Mouse (Mus musculus): ENCODE data around the gene Arap2. TPM values are rescaled to one million over a fixed set of nuclear protein-coding genes. Genes with fewer than 3 reads are reported as not detected.

Gene Arap2
- polyA plus RNA-seq, 1 experiment = 2.2 TPM

GRCm38 (mm10) chr5:62653924-62654323 is 112.0 kb downstream of the Arap2 start:
- Histone ChIP-seq H3K4me3 (ENCODE audit: insufficient read depth, low read length) (no peak overlapping the region), H3K27ac (ENCODE audit: insufficient read depth, low read depth, low read length) (no peak overlapping the region), H3K4me1 (ENCODE audit: control insufficient read depth, insufficient read depth, low read length) (no peaks in the 10 kb centered on the region)
- TF ChIP-seq CTCF (IDR thresholded peaks at IDR 0.05; ENCODE audit: low read depth, low read length) = no peak
- no peak for TF ChIP-seq POLR2A (IDR thresholded peaks at IDR 0.05; ENCODE audit: borderline replicate concordance, low read depth, low read length)

GRCm38 (mm10) chr5:62642330-62642729 is 123.6 kb downstream of the Arap2 start:
- Histone ChIP-seq H3K27ac (ENCODE audit: insufficient read depth, low read depth, low read length) (no peak overlapping the region), H3K4me1 (ENCODE audit: control insufficient read depth, insufficient read depth, low read length) (no peaks in the 10 kb centered on the region), H3K4me3 (ENCODE audit: insufficient read depth, low read length) (no peak overlapping the region)
- TF ChIP-seq CTCF (IDR thresholded peaks at IDR 0.05; ENCODE audit: low read depth, low read length) (no peak), POLR2A (IDR thresholded peaks at IDR 0.05; ENCODE audit: borderline replicate concordance, low read depth, low read length) (no peak)

- Histone ChIP-seq H3K4me3 (ENCODE audit: insufficient read depth, low read length) (no peak overlapping the region), H3K27ac (ENCODE audit: insufficient read depth, low read depth, low read length) (no peak overlapping the region), H3K4me1 (ENCODE audit: control insufficient read depth, insufficient read depth, low read length) (no peaks in the 10 kb centered on the region)
- no peak for TF ChIP-seq CTCF (IDR thresholded peaks at IDR 0.05; ENCODE audit: low read depth, low read length)
Observed at GRCm38 (mm10) chr5:62640501-62640900, 125.5 kb downstream of the Arap2 start.

- Histone ChIP-seq H3K4me1 (ENCODE audit: control insufficient read depth, insufficient read depth, low read length) (no peaks in the 10 kb centered on the region), H3K4me3 (ENCODE audit: insufficient read depth, low read length) (no peak overlapping the region), H3K27ac (ENCODE audit: insufficient read depth, low read depth, low read length) (no peak overlapping the region)
- TF ChIP-seq POLR2A (IDR thresholded peaks at IDR 0.05; ENCODE audit: borderline replicate concordance, low read depth, low read length) (no peak), CTCF (IDR thresholded peaks at IDR 0.05; ENCODE audit: low read depth, low read length) (no peak)
Observed at GRCm38 (mm10) chr5:62636341-62636740, 129.6 kb downstream of the Arap2 start.

GRCm38 (mm10) chr5:62628901-62629300 is 137.1 kb downstream of the Arap2 start:
- H3K4me3 ChIP-seq (ENCODE audit: insufficient read depth, low read length) = no peak overlapping the region
- H3K27ac ChIP-seq (ENCODE audit: insufficient read depth, low read depth, low read length) = no peak overlapping the region
- no peak for TF ChIP-seq CTCF (IDR thresholded peaks at IDR 0.05; ENCODE audit: low read depth, low read length)
- no peak for TF ChIP-seq POLR2A (IDR thresholded peaks at IDR 0.05; ENCODE audit: borderline replicate concordance, low read depth, low read length)
- H3K4me1 ChIP-seq (ENCODE audit: control insufficient read depth, insufficient read depth, low read length) = no peaks in the 10 kb centered on the region

- no peak overlapping the region for H3K4me3 ChIP-seq (ENCODE audit: insufficient read depth, low read length)
- no peak overlapping the region for H3K27ac ChIP-seq (ENCODE audit: insufficient read depth, low read depth, low read length)
- TF ChIP-seq CTCF (IDR thresholded peaks at IDR 0.05; ENCODE audit: low read depth, low read length) (no peak), POLR2A (IDR thresholded peaks at IDR 0.05; ENCODE audit: borderline replicate concordance, low read depth, low read length) (no peak)
- H3K4me1 ChIP-seq (ENCODE audit: control insufficient read depth, insufficient read depth, low read length) = no peaks in the 10 kb centered on the region
Observed at GRCm38 (mm10) chr5:62622848-62623479, 143.0 kb downstream of the Arap2 start.

- Histone ChIP-seq H3K4me3 (ENCODE audit: insufficient read depth, low read length) (no peak overlapping the region), H3K4me1 (ENCODE audit: control insufficient read depth, insufficient read depth, low read length) (no peaks in the 10 kb centered on the region), H3K27ac (ENCODE audit: insufficient read depth, low read depth, low read length) (no peak overlapping the region)
- TF ChIP-seq POLR2A (IDR thresholded peaks at IDR 0.05; ENCODE audit: borderline replicate concordance, low read depth, low read length) (no peak), CTCF (IDR thresholded peaks at IDR 0.05; ENCODE audit: low read depth, low read length) (no peak)
Observed at GRCm38 (mm10) chr5:62618286-62618685, 147.7 kb downstream of the Arap2 start.

- H3K4me1 ChIP-seq (ENCODE audit: control insufficient read depth, insufficient read depth, low read length) = no peaks in the 10 kb centered on the region
- no peak for TF ChIP-seq POLR2A (IDR thresholded peaks at IDR 0.05; ENCODE audit: borderline replicate concordance, low read depth, low read length)
- no peak for TF ChIP-seq CTCF (IDR thresholded peaks at IDR 0.05; ENCODE audit: low read depth, low read length)
Observed at GRCm38 (mm10) chr5:62611990-62612389, 154.0 kb downstream of the Arap2 start.

GRCm38 (mm10) chr5:62587348-62587747 is 178.6 kb downstream of the Arap2 start:
- H3K4me1 ChIP-seq (ENCODE audit: control insufficient read depth, insufficient read depth, low read length) = no peaks in the 10 kb centered on the region
- H3K27ac ChIP-seq (ENCODE audit: insufficient read depth, low read depth, low read length) = no peak overlapping the region
- H3K4me3 ChIP-seq (ENCODE audit: insufficient read depth, low read length) = no peak overlapping the region
- TF ChIP-seq POLR2A (IDR thresholded peaks at IDR 0.05; ENCODE audit: borderline replicate concordance, low read depth, low read length) = no peak

More at GRCm38 (mm10) chr5:62611990-62612389, 154.0 kb downstream of the Arap2 start:
- H3K27ac ChIP-seq (ENCODE audit: insufficient read depth, low read depth, low read length) = no peak overlapping the region
- no peak overlapping the region for H3K4me3 ChIP-seq (ENCODE audit: insufficient read depth, low read length)

GRCm38 (mm10) chr5:62582643-62583042 is 183.3 kb downstream of the Arap2 start:
- H3K4me1 ChIP-seq (ENCODE audit: control insufficient read depth, insufficient read depth, low read length) = no peaks in the 10 kb centered on the region
- no peak overlapping the region for H3K27ac ChIP-seq (ENCODE audit: insufficient read depth, low read depth, low read length)
- H3K4me3 ChIP-seq (ENCODE audit: insufficient read depth, low read length) = no peak overlapping the region
- no peak for TF ChIP-seq CTCF (IDR thresholded peaks at IDR 0.05; ENCODE audit: low read depth, low read length)
- no peak for TF ChIP-seq POLR2A (IDR thresholded peaks at IDR 0.05; ENCODE audit: borderline replicate concordance, low read depth, low read length)

- TF ChIP-seq POLR2A (IDR thresholded peaks at IDR 0.05; ENCODE audit: borderline replicate concordance, low read depth, low read length) = no peak
- no peak for TF ChIP-seq CTCF (IDR thresholded peaks at IDR 0.05; ENCODE audit: low read depth, low read length)
- no peak overlapping the region for H3K27ac ChIP-seq (ENCODE audit: insufficient read depth, low read depth, low read length)
- no peaks in the 10 kb centered on the region for H3K4me1 ChIP-seq (ENCODE audit: control insufficient read depth, insufficient read depth, low read length)
- no peak overlapping the region for H3K4me3 ChIP-seq (ENCODE audit: insufficient read depth, low read length)
Observed at GRCm38 (mm10) chr5:62581699-62582098, 184.3 kb downstream of the Arap2 start.
